Mouse (Mus musculus): ENCODE results near the gene Zfp385b. TPM values are rescaled to one million over a fixed set of nuclear protein-coding genes. Genes with fewer than 3 reads are reported as not detected.

The Zfp385b gene
- polyA plus RNA-seq, 1 experiment from 2014 or later: 2.8 TPM

GRCm38 (mm10) chr2:77522223-77522622 lies 297.2 kb downstream of the Zfp385b start:
- Histone ChIP-seq H3K9ac (replicated peaks) (no peak overlapping the region), H3K4me3 (no peak overlapping the region), H3K36me3 (no peaks in the 10 kb centered on the region), H3K27ac (replicated peaks) (no peak overlapping the region), H3K4me2 (replicated peaks) (no peak overlapping the region), H3K9me3 (no peaks in the 10 kb centered on the region), H3K4me1 (0 out of 2 replicates have a peak, but pooled peaks cover 11% of the 10 kb centered on the region), H3K27me3 (peaks cover 4% of the 10 kb centered on the region)
- WGBS: 76% methylated on average over 4 of the region's 4 CpGs
- no peak for ATAC-seq (ENCODE audit: low FRiP score, low read depth)

DNA sequence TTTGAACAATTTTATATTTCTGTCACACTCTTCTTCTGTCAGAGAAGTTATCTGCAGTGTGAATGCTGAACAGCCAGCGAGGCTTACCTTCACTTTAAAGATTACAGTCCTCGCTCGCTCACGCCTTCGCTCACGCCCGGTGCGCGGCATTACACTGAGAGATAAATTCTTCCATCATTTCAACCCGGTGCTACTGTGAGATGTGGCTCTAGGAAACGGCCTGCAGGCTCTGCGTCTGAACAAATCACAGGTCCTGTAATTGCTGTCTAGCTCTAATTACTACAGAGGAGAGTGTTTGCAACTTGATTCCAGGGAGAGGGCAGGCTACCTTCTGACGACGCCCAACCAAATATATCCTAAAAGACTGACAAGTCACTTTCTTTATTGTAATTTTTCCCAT lies 300.1 kb downstream of the Zfp385b start:
- peak overlapping the region; percentile 36 for H3K4me3 ChIP-seq
- peak overlapping the region; percentile 32; the same call in 1 of the 2 replicates for H3K9ac ChIP-seq (replicated peaks)
- H3K9me3 ChIP-seq: no peaks in the 10 kb centered on the region
- H3K4me2 ChIP-seq (replicated peaks): peak overlapping the region; percentile 62
- 0% methylated on average over 14 of the region's 14 CpGs for WGBS
- no peak; the same call in 1 of the 2 replicates for ATAC-seq (ENCODE audit: low FRiP score, low read depth)
- H3K36me3 ChIP-seq: no peaks in the 10 kb centered on the region
- H3K4me1 ChIP-seq: 0 out of 2 replicates have a peak, but pooled peaks cover 14% of the 10 kb centered on the region
- H3K27ac ChIP-seq (replicated peaks): no peak overlapping the region
- peaks cover 4% of the 10 kb centered on the region for H3K27me3 ChIP-seq

DNA sequence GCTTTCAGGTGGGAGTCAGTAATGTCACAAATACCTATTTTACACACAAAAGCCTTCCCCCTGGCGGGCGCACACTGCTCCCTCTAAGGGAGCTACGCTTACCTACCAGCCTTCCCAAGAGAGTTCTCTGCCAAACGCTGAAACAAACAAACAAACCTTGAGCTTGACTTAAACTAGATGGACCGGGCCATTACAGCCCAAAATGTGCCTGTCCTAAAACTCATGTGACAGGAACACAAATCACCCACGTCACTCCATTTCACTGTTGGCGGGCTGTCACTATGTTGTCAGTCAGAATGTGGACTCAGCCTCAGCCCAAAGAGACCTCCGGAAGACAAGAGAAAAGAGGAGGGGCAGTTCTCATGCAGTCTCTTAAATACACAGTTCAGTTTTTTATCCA lies 300.7 kb downstream of the Zfp385b start:
- peak overlapping the region; percentile 62 for H3K4me2 ChIP-seq (replicated peaks)
- 6% methylated on average over 8 of the region's 8 CpGs for WGBS
- no peaks in the 10 kb centered on the region for H3K9me3 ChIP-seq
- no peaks in the 10 kb centered on the region for H3K36me3 ChIP-seq
- H3K27ac ChIP-seq (replicated peaks): no peak overlapping the region
- H3K9ac ChIP-seq (replicated peaks): no peak overlapping the region
- peak overlapping the region; percentile 36 for H3K4me3 ChIP-seq
- H3K4me1 ChIP-seq: 0 out of 2 replicates have a peak, but pooled peaks cover 16% of the 10 kb centered on the region
- no peak for ATAC-seq (ENCODE audit: low FRiP score, low read depth)
- peaks cover 4% of the 10 kb centered on the region for H3K27me3 ChIP-seq

DNA sequence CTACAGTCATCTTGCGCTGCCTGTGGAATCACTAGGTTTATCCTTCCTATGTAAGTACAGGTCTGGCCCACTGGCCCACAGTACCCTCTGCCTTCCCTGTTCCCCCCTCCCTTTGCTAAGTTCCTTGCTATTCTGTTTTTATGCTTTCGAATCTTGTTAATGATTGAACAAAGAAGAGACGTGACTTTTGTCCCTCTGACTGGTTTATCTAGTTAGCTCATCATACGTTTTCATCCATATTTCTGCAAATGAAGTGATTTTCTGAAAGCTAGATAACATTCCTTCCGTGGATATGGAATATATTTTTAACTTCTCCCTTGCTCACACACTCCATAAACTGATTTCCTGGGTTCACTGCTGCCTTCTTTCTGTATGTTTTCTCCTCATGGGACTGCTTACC lies 302.8 kb downstream of the Zfp385b start:
- H3K9ac ChIP-seq (replicated peaks): no peak overlapping the region
- no peak for ATAC-seq (ENCODE audit: low FRiP score, low read depth)
- H3K36me3 ChIP-seq: no peaks in the 10 kb centered on the region
- H3K27me3 ChIP-seq: peaks cover 4% of the 10 kb centered on the region
- H3K9me3 ChIP-seq: no peaks in the 10 kb centered on the region
- WGBS: 86% methylated on average over 5 of the region's 5 CpGs
- H3K27ac ChIP-seq (replicated peaks): no peak overlapping the region
- H3K4me2 ChIP-seq (replicated peaks): no peak overlapping the region
- H3K4me3 ChIP-seq: no peak overlapping the region
- H3K4me1 ChIP-seq: 0 out of 2 replicates have a peak, but pooled peaks cover 16% of the 10 kb centered on the region

- H3K9ac ChIP-seq (replicated peaks): no peak overlapping the region
- ATAC-seq (ENCODE audit: low FRiP score, low read depth): 0 out of 2 replicates have a peak, but pooled peaks have one; percentile 11
- no peak overlapping the region for H3K27ac ChIP-seq (replicated peaks)
- 64% methylated on average over 6 of the region's 6 CpGs for WGBS
- no peak overlapping the region for H3K4me3 ChIP-seq
- H3K4me1 ChIP-seq: 0 out of 2 replicates have a peak, but pooled peaks cover 16% of the 10 kb centered on the region
- H3K36me3 ChIP-seq: no peaks in the 10 kb centered on the region
- H3K27me3 ChIP-seq: peaks cover 4% of the 10 kb centered on the region
- H3K4me2 ChIP-seq (replicated peaks): no peak overlapping the region
- H3K9me3 ChIP-seq: no peaks in the 10 kb centered on the region
These were observed 303.8 kb downstream of the Zfp385b start for GRCm38 (mm10) chr2:77515654-77516053.

GRCm38 (mm10) chr2:77515011-77515410 lies 304.4 kb downstream of the Zfp385b start:
- Histone ChIP-seq H3K9ac (replicated peaks) (no peak overlapping the region), H3K9me3 (no peaks in the 10 kb centered on the region), H3K4me1 (0 out of 2 replicates have a peak, but pooled peaks cover 16% of the 10 kb centered on the region), H3K4me2 (replicated peaks) (no peak overlapping the region), H3K27me3 (peaks cover 4% of the 10 kb centered on the region), H3K4me3 (no peak overlapping the region), H3K27ac (replicated peaks) (no peak overlapping the region), H3K36me3 (no peaks in the 10 kb centered on the region)
- ATAC-seq (ENCODE audit: low FRiP score, low read depth): no peak
- WGBS: 68% methylated on average over 7 of the region's 7 CpGs

DNA sequence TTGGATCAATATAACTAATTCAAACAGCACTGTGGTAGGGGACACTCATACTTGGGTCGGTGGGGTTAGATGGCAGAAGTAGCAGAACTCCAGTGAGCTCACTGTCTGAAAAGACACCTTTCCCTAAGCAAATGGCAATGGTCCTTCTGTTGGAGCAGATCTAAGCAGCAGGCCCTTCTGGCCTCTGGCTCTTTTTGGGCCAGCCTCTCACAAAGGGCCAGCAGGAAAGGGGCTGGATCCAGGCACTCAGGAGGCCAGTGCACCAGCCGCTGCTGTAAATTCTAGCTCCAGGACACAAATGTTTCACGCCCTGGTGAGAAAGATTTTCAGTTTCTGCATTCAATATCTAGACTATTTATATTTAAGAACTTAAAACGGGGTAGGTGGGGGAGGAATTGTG lies 305.0 kb downstream of the Zfp385b start:
- Histone ChIP-seq H3K4me3 (no peak overlapping the region), H3K27ac (replicated peaks) (no peak overlapping the region), H3K9me3 (no peaks in the 10 kb centered on the region), H3K4me1 (0 out of 2 replicates have a peak, but pooled peaks cover 14% of the 10 kb centered on the region), H3K36me3 (no peaks in the 10 kb centered on the region), H3K27me3 (peaks cover 4% of the 10 kb centered on the region), H3K4me2 (replicated peaks) (no peak overlapping the region), H3K9ac (replicated peaks) (no peak overlapping the region)
- whole genome bisulfite sequencing: 66% methylated on average over 4 of the region's 4 CpGs
- ATAC-seq (ENCODE audit: low FRiP score, low read depth): no peak

DNA sequence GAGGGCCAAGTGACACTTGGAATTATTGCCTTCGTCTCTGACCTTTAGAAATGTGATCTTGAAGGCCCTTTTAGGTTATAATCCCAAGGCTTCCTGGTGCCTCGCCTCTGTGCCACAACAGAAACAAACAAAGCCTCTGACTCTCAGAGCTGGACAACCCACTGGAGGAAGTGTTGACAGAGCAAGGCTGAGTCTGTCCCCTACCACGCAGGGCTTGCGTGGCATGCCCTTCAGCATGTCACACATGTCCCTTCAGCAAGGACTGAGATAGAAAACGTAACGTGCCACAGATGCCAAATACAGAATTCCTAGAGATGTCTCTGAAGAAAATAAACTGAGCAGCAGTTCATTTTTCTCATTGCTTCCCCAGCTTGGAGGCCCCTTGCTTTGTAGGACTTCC lies 310.7 kb downstream of the Zfp385b start:
- no peak overlapping the region for H3K4me2 ChIP-seq (replicated peaks)
- no peaks in the 10 kb centered on the region for H3K27me3 ChIP-seq
- no peak overlapping the region for H3K27ac ChIP-seq (replicated peaks)
- 0 out of 2 replicates have a peak, but pooled peaks cover 4% of the 10 kb centered on the region for H3K4me1 ChIP-seq
- H3K36me3 ChIP-seq: no peaks in the 10 kb centered on the region
- H3K4me3 ChIP-seq: no peak overlapping the region
- WGBS: 74% methylated on average over 6 of the region's 6 CpGs
- H3K9ac ChIP-seq (replicated peaks): no peak overlapping the region
- no peaks in the 10 kb centered on the region for H3K9me3 ChIP-seq
- ATAC-seq (ENCODE audit: low FRiP score, low read depth): no peak

- Histone ChIP-seq H3K9me3 (no peaks in the 10 kb centered on the region), H3K36me3 (no peaks in the 10 kb centered on the region), H3K27ac (replicated peaks) (no peak overlapping the region), H3K4me3 (peak overlapping the region; percentile 18; the same call in 1 of the 2 replicates), H3K9ac (replicated peaks) (no peak overlapping the region), H3K27me3 (no peaks in the 10 kb centered on the region), H3K4me2 (replicated peaks) (peak overlapping the region; percentile 40), H3K4me1 (0 out of 2 replicates have a peak, but pooled peaks cover 4% of the 10 kb centered on the region)
- 6% methylated on average over 7 of the region's 7 CpGs for WGBS
- ATAC-seq (ENCODE audit: low FRiP score, low read depth): peak; percentile 72
These were observed 313.1 kb downstream of the Zfp385b start for GRCm38 (mm10) chr2:77506308-77506707.

DNA sequence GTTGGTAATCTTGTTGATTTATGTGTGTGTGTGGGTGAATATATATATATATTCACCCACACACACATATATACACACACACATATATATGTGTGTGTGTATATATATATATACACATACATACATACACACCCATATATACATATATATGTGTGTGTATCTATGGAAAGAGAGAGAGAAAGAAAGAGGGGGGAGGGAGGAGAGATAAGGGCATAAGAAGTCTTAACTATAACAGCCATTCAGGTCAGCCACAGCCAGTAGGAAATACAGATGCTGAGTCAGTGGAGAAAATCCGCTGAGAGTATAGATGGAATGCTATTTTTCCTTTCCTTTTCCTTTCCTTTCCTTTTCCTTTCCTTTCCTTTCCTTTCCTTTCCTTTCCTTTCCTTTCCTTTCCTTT lies 313.8 kb downstream of the Zfp385b start:
- Histone ChIP-seq H3K36me3 (no peaks in the 10 kb centered on the region), H3K9ac (replicated peaks) (no peak overlapping the region), H3K27me3 (no peaks in the 10 kb centered on the region), H3K4me3 (no peak overlapping the region), H3K4me1 (0 out of 2 replicates have a peak, but pooled peaks cover 4% of the 10 kb centered on the region), H3K9me3 (no peaks in the 10 kb centered on the region), H3K4me2 (replicated peaks) (no peak overlapping the region), H3K27ac (replicated peaks) (no peak overlapping the region)
- WGBS: 77% methylated on average over 1 of the region's 1 CpGs
- no peak for ATAC-seq (ENCODE audit: low FRiP score, low read depth)

DNA sequence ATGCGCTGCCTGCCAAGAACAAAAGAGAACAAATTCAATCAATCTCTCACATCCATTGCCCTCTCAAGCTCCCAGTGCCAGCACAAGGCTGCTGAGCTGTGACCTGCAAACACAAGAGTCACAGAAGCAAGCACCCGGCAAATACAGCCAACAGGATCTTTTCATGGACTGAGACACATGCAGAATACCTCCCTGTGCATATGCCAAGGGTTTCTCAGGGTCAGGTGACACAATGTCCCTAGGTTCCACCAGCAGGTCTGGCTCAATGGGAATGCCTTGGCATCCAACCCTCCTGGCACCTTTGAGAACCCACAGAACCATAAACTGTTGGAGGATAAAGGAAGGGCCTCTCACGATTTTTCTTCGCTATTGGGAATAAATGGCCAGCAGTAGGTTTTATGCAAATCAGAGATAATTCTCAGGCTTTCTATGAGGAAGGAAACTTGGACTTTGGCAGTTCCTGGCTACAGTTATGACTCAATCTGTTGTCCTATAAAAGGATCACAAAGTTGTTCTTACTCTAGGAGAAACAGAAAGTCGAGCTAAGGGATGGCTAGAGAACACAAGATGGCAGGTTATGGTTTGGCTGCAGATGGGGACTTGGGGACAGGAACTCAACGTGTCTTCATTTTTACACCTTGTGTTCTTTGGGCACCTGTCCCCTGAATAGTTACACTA lies 315.6 kb downstream of the Zfp385b start:
- Histone ChIP-seq H3K9ac (replicated peaks) (no peak overlapping the region), H3K27ac (replicated peaks) (no peak overlapping the region), H3K4me1 (0 out of 2 replicates have a peak, but pooled peaks cover 4% of the 10 kb centered on the region), H3K27me3 (no peaks in the 10 kb centered on the region), H3K9me3 (no peaks in the 10 kb centered on the region), H3K4me3 (no peak overlapping the region), H3K4me2 (replicated peaks) (no peak overlapping the region), H3K36me3 (no peaks in the 10 kb centered on the region)
- WGBS: 82% methylated on average over 6 of the region's 6 CpGs
- ATAC-seq (ENCODE audit: low FRiP score, low read depth): no peak

DNA sequence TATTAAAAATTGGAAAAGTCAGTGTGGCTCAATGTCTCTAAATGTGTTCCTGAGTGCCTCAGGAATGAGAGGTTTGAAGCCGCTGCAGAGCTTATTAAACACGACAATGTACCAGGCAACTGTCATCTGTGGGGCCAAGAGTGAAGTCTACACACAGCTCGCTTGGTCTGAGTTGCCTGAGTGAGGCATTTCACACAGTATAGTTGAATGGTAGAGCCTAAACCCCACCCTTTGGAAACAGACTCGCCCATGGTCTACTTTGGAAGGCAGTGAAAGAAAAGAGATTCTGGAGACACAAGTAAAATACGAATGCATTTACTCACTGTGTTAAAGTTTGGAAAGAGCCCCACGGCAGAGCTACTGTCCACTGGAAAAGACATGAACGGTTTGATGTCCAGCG lies 316.2 kb downstream of the Zfp385b start:
- no peak for ATAC-seq (ENCODE audit: low FRiP score, low read depth)
- Histone ChIP-seq H3K9me3 (no peaks in the 10 kb centered on the region), H3K27me3 (no peaks in the 10 kb centered on the region), H3K36me3 (no peaks in the 10 kb centered on the region), H3K4me3 (no peak overlapping the region), H3K9ac (replicated peaks) (no peak overlapping the region), H3K27ac (replicated peaks) (no peak overlapping the region), H3K4me2 (replicated peaks) (no peak overlapping the region), H3K4me1 (0 out of 2 replicates have a peak, but pooled peaks cover 4% of the 10 kb centered on the region)
- WGBS: 84% methylated on average over 8 of the region's 8 CpGs

Data from midbrain, embryonic 12.5 days (tissue).